Mouse (Mus musculus) gastrocnemius, adult 2 months (tissue): ENCODE measurements around the gene Srebf1. TPM values are rescaled to one million over a fixed set of nuclear protein-coding genes. Genes with fewer than 3 reads are reported as not detected.

Source experiments
- DNase-seq: peaks from one replicate; pipeline ENCODE4 v3.0.0; 2022
- H3K27ac ChIP-seq: fragments of 200-600 bp; 2 replicates; pipeline ENCODE4 v1.8.1; 2022; ENCODE audit warnings: mild to moderate bottlenecking
- H3K4me3 ChIP-seq: fragments of 200-600 bp; 2 replicates; pipeline ENCODE4 v1.8.1; 2022; ENCODE audit warnings: mild to moderate bottlenecking, moderate library complexity
- CTCF ChIP-seq: fragments of 200-600 bp; IDR thresholded peaks from 2 replicates; pipeline ENCODE4 v1.8.1; 2022; ENCODE audit warnings: antibody characterized with exemption, mild to moderate bottlenecking, moderate library complexity
- intact Hi-C: fragments of 180-260 bp; cut with DNase I; formaldehyde crosslinking; loops from one replicate; pipeline ENCODE4 v1.15.1; 2025
- total RNA-seq, 2 experiments: library from RNA; stranded (reverse); gene quantifications; 2 replicates each; pipeline ENCODE4 v1.2.3; 2021

The Srebf1 gene
- total RNA-seq, 2 experiments from 2014 or later = 27.5 to 43.4 TPM

GRCm38 (mm10) chr11:60250971-60251643 is 28.7 kb upstream of the Srebf1 start:
- H3K27ac ChIP-seq = no peak overlapping the region; the same call in 1 of the 2 replicates
- H3K4me3 ChIP-seq = no peak overlapping the region
- intact Hi-C loops = loop anchor here (2.0 kb wide), 2 partner anchors 42 to 162 kb away; no protein-coding TSS in a partner anchor
- peak; percentile 75 for TF ChIP-seq CTCF
- peak; percentile 48 for DNase-seq

GRCm38 (mm10) chr11:60249885-60250284 is 27.5 kb upstream of the Srebf1 start:
- Histone ChIP-seq H3K4me3 (no peak overlapping the region), H3K27ac (no peak overlapping the region)
- DNase-seq = no peak
- no peak for TF ChIP-seq CTCF
- intact Hi-C loops = loop anchor here (2.0 kb wide), 2 partner anchors 43 to 163 kb away; no protein-coding TSS in a partner anchor

GRCm38 (mm10) chr11:60248596-60249404 is 26.4 kb upstream of the Srebf1 start:
- no peak for DNase-seq
- Histone ChIP-seq H3K27ac (no peak overlapping the region), H3K4me3 (no peak overlapping the region)
- intact Hi-C loops = no loop called here
- no peak for TF ChIP-seq CTCF

- H3K4me3 ChIP-seq = no peak overlapping the region
- no peak for TF ChIP-seq CTCF
- no peak for DNase-seq
- intact Hi-C loops = no loop called here
- peak overlapping the region; percentile 28; the same call in 1 of the 2 replicates for H3K27ac ChIP-seq
These were observed 25.6 kb upstream of the Srebf1 start for GRCm38 (mm10) chr11:60247753-60248550.

GRCm38 (mm10) chr11:60246077-60246476 is 23.7 kb upstream of the Srebf1 start:
- Histone ChIP-seq H3K27ac (no peak overlapping the region), H3K4me3 (no peak overlapping the region)
- DNase-seq = no peak
- intact Hi-C loops = no loop called here
- no peak for TF ChIP-seq CTCF

- DNase-seq = no peak
- no peak for TF ChIP-seq CTCF
- H3K27ac ChIP-seq = no peak overlapping the region
- no peak overlapping the region for H3K4me3 ChIP-seq
- intact Hi-C loops = no loop called here
These were observed 22.2 kb upstream of the Srebf1 start for GRCm38 (mm10) chr11:60244503-60245143.

- intact Hi-C loops = no loop called here
- TF ChIP-seq CTCF = no peak
- Histone ChIP-seq H3K4me3 (no peak overlapping the region), H3K27ac (no peak overlapping the region)
- no peak for DNase-seq
These were observed 18.1 kb upstream of the Srebf1 start for GRCm38 (mm10) chr11:60240509-60240908.

GRCm38 (mm10) chr11:60235351-60235750 is 13.0 kb upstream of the Srebf1 start:
- no peak for TF ChIP-seq CTCF
- H3K4me3 ChIP-seq = no peak overlapping the region
- H3K27ac ChIP-seq = no peak overlapping the region
- intact Hi-C loops = no loop called here
- no peak for DNase-seq

GRCm38 (mm10) chr11:60233235-60233634 is 10.9 kb upstream of the Srebf1 start:
- intact Hi-C loops = no loop called here
- no peak for TF ChIP-seq CTCF
- DNase-seq = peak; percentile 74
- H3K4me3 ChIP-seq = no peak overlapping the region
- peak overlapping the region; percentile 89 for H3K27ac ChIP-seq

- DNase-seq = no peak
- intact Hi-C loops = no loop called here
These were observed 10.2 kb upstream of the Srebf1 start for GRCm38 (mm10) chr11:60232441-60233058.

GRCm38 (mm10) chr11:60231951-60232350 is 9.6 kb upstream of the Srebf1 start:
- intact Hi-C loops = no loop called here
- DNase-seq = no peak
- Histone ChIP-seq H3K27ac (no peak overlapping the region), H3K4me3 (no peak overlapping the region)
- no peak for TF ChIP-seq CTCF

More at GRCm38 (mm10) chr11:60232441-60233058, 10.2 kb upstream of the Srebf1 start:
- Histone ChIP-seq H3K4me3 (no peak overlapping the region), H3K27ac (peak overlapping the region; percentile 89)
- no peak for TF ChIP-seq CTCF

GRCm38 (mm10) chr11:60231326-60231725 is 8.9 kb upstream of the Srebf1 start:
- H3K4me3 ChIP-seq = no peak overlapping the region
- no peak for TF ChIP-seq CTCF
- no peak for DNase-seq
- intact Hi-C loops = no loop called here
- H3K27ac ChIP-seq = no peak overlapping the region
